Mouse (Mus musculus) inflammation-experienced regulatory T-cells, adult 6 months (primary cell): ENCODE results near the gene Ccl17. TPM values are rescaled to one million over a fixed set of nuclear protein-coding genes. Genes with fewer than 3 reads are reported as not detected.
"Not testable (repeated sequence)": the region's sequence is repeated elsewhere in the genome, so short reads cannot be mapped to it uniquely, and the experiment has no call there.

Experiments
- ATAC-seq: one replicate; pipeline ENCODE4 v1.8.0; 2017
- polyA plus RNA-seq, 3 experiments: library from polyadenylated mRNA; unstranded; fragments of 100-300 nt; shearing (Covaris generic); gene quantifications; one replicate each; pipeline ENCODE4 v1.2.1; 2017

Gene Ccl17
- polyA plus RNA-seq, 3 experiments from 2014 or later, result not detected

DNA sequence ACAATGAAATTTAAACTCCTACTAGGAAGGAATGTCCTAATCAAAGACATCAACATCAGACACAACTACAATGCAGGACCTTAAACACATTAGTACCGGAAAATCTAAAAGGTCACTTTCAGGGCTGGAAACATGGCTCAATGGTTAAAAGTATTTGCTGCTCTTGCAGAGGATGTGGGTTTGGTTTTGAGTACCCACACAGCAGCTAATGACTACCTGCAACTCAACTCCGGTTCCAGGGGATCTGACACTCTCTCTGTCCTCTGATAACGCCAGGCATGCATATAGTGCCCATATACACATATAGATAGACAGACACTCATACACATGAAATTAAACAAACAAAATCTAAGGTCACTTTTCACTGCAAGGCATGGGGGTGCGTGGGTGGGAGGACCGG, 16.0 kb downstream of the Ccl17 start:
- ATAC-seq, result peak; percentile 59

DNA sequence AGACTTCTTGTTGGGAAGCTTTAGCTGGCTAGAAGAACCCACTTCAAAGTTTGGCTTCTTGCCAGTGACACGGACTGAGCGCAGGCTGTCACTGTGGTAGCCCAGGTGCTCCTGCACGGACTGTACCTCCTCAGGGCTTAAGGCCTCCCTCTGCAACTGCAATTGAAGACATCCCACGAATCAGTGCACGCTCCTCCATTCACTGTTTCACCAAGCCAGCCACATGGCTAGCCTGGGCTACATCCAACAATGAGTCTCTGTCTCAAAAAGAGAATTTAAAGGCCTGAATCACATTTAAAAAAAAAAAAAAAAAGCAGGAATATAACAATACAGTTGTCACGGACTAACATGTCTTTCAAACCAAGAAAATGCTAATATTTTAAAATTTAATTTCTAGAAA, 18.0 kb downstream of the Ccl17 start:
- ATAC-seq, result no peak

GRCm38 (mm10) chr8:94833901-94834405, 23.7 kb downstream of the Ccl17 start:
- not testable (repeated sequence) for ATAC-seq

- ATAC-seq, result not testable (repeated sequence)
Measured at GRCm38 (mm10) chr8:94835751-94836150, 25.5 kb downstream of the Ccl17 start.

DNA sequence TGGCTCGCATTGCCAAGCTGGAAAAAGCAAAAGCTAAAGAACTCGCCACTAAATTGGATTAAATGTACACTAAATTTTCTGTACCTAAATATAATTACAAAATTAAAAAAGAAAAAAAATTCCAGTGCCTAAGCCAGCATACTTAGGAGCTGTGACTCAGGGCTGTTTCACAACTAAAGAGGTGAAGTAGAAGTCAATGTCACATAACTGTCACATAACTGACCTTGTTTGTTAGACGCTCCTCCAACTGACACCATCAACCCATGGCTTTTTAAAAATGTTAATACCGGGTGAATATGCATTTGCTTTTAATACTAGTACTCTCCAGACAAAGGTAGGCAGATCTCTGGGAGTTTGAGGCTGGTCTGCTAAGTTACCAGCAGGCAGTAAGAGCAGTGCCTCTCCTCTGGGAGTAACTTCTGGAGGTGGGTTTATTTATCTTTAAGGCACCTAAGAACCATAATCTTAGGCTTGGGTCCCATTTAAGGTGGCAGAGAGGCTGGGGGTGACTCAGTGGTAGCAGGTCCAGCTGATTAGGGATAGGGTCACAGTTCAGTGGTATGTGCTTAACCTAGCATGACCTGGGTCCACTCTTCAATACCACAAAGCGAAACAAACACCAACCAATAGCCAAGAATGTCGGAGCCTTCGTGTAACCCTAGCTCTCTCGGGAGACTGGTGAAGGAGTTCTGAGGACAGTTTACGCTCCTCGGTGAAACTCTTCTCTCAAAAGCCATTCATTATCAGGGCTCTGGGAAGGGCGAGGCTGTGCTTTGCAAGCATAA, 26.4 kb downstream of the Ccl17 start:
- ATAC-seq, result no peak

DNA sequence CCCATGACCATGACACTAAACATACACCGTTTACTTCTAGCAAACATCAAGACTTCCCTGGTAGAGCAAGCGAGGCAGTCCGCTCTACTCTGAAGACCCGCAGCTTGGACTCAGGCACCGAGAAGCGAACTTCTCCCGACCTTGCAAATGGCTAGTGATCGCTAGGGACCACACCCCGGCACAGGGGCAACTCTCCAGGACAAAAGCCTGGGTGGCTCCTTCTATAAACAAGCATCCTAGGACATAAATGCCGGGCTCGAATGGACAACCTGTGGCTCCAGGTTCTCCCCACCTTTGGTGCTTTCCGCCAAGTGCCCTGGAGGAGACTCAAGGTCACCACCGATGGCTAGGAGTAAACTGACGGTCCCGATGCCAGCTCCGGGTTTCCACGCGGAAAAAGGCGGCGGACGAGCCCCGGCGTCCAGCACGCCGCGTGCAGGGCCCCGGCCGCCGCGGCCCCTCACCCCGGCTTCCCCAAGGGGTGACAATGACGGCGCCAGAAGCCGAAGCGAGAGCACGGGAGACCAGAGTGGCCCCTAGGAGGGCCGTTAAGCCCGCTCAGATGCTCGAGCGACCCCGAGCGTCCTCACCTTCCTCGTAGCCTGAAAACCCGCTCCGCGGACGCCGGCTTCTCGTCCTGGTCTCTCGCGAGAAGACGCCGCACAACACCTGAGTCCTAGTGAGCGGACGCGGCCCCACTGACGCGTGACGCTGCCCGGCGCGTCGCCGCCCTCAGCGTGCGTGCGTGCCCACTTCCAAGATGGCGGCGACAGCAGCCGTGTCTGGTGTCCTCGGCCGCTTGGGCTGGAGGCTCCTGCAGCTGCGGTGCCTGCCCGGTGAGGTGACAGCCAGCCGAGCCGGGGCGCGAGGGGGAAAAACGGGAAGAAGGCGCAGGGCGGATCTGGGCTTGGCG, 27.7 kb downstream of the Ccl17 start, which contains the start of the genes Coq9 and Ciapin1:
Gene Coq9 (plus strand): TSS at position 660 of the 913 bp plus-strand sequence.
Gene Ciapin1 (minus strand): TSS at position 697 of the 913 bp plus-strand sequence.
- ATAC-seq, result peak; percentile 97

DNA sequence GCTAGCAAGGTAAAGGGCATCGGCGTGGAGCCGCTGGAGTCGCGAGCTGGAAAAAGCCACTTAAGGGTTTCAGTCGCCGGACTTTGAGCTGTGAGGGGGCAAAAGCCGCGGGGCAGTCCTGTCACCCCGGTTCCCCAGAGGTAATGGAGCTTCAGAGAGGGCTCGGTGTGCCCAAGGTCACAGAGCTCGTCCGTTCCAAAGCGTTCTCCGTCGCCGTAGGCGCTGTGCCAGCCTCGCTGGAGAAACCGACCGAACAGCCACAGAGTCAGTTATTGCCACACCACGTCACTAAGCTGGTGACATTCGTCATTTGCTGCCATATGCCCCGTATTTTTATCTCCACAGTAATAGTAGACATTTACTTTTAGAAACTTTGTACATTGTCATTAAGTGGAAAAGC, 28.3 kb downstream of the Ccl17 start:
- ATAC-seq, result peak; percentile 55

GRCm38 (mm10) chr8:94841183-94841582, 30.9 kb downstream of the Ccl17 start:
- ATAC-seq, result no peak

DNA sequence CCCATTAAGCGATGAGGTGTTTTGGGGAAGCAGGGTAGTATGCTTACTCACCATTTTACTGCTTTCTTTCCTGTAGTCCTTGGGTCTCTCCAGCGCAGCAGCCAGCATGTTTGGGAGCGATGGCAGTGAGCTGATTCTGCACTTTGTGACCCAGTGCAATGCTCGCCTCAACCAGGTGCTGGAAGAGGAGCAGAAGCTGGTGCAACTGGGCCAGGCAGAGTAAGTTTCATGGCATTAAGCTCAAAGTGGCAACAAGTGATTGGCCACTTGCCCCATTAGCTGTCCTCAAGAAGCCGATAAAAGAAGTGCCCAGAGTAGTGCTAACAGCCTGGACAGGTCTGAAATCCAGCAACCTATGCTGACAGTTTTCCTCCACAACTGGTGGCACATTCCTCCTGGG, 39.8 kb downstream of the Ccl17 start:
- ATAC-seq, result no peak

- not testable (repeated sequence) for ATAC-seq
Measured at GRCm38 (mm10) chr8:94854761-94855160, 44.5 kb downstream of the Ccl17 start.

DNA sequence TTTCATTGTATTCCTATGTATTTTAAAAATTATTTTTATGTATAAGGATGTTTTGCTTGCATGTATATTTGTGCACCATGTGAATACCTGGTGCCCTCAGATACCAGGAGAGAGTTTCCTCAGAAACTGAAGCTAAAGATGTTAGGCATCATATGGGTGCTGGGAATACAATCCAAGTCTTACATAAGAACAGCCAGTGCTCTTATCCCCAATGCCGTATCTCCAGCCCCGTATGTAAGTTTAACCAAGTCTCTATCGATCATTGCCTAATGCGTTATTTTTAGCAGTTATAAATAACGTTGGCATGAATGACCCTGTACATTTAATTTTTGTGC, 46.7 kb downstream of the Ccl17 start:
- peak; percentile 26 for ATAC-seq

DNA sequence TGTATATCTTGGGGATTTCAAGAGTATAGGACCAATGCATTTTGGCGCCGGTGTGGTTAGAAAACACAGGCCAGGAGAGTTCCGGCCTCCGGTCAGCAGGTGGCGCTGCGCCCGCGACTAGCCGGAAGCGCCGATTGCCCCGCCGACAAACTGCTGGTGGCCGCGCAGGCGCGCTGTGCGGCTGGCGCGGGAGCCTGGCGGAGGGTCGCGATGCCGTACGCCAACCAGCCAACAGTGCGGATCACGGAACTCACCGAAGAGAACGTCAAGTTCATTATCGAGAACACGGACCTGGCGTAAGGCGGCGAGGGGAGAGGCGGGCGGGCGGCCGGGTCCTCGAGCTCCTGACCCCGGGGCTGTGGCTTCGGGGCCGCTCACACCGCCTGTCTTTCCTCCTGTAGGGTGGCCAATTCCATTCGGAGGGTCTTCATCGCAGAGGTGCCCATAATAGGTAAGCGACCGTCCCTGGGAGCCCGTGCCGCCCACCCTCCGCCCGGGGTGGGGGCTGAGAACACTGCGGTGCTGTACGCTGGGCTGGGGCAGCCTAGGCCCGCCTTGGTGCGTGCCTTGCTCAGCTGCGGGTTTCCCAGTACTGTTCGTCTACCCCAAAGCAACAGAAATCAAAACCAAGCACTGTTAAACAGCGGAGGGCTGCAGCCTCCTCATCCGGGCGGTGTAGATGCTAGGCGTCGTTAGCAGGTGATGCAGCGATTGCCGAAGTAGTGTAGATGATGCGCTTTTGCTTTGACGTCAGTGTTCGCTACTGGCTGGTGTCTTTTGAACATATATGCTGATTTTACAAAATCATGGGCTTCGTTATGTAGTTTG, 47.3 kb downstream of the Ccl17 start, which contains the start of gene Polr2c:
Gene Polr2c (plus strand): TSS at position 105 of the 828 bp plus-strand sequence.
- ATAC-seq, result peak; percentile 86

- peak; percentile 49 for ATAC-seq
Measured at GRCm38 (mm10) chr8:94861352-94861910, 51.2 kb downstream of the Ccl17 start.

Other genes with a start within 250 kb of the Ccl17 start
- gene Rspry1, start 208.5 kb upstream of the Ccl17 start, polyA plus RNA-seq, result 10 to 100 TPM; 23.1 to 29.3 (median 24.0) TPM
- gene Fam192a, start 208.5 kb upstream of the Ccl17 start, polyA plus RNA-seq, result 10 to 100 TPM; 52.4 to 89.1 (median 66.9) TPM
- gene Arl2bp, start 143.9 kb upstream of the Ccl17 start, polyA plus RNA-seq, result 10 to 100 TPM; 24.0 to 32.2 (median 29.5) TPM
- gene Pllp, start 114.2 kb upstream of the Ccl17 start, polyA plus RNA-seq, result 1 to 10 TPM in 1 of 3 experiments, not detected in 2; 1.0 TPM
- not detected for gene Ccl22, start 64.9 kb upstream of the Ccl17 start, polyA plus RNA-seq
- gene Cx3cl1, start 38.4 kb upstream of the Ccl17 start, polyA plus RNA-seq, result under 1 TPM in 1 of 3 experiments, not detected in 2; 0.38 TPM
- 10 to 100 TPM; 35.5 to 40.6 (median 37.5) TPM for gene Coq9, start 27.9 kb downstream of the Ccl17 start, polyA plus RNA-seq
- gene Ciapin1, start 27.9 kb downstream of the Ccl17 start, polyA plus RNA-seq, result 100 to 1,000 TPM; 107 to 149 (median 110) TPM
- 100 to 1,000 TPM in 2 of 3 experiments, 10 to 100 TPM in 1; 85.4 to 108 (median 104) TPM for gene Polr2c, start 47.0 kb downstream of the Ccl17 start, polyA plus RNA-seq
- gene Dok4, start 65.9 kb downstream of the Ccl17 start, polyA plus RNA-seq, result under 1 TPM; 0.35 to 0.50 (median 0.50) TPM
- gene Ccdc102a, start 107.6 kb downstream of the Ccl17 start, polyA plus RNA-seq, result 1 to 10 TPM in 1 of 3 experiments, under 1 TPM in 2; 0.24 to 1.0 (median 0.25) TPM
- 1 to 10 TPM; 1.8 to 4.3 (median 4.1) TPM for gene Adgrg5, start 113.2 kb downstream of the Ccl17 start, polyA plus RNA-seq
- 1 to 10 TPM in 2 of 3 experiments, under 1 TPM in 1; 0.52 to 5.5 (median 4.5) TPM for gene Adgrg1, start 164.3 kb downstream of the Ccl17 start, polyA plus RNA-seq
- gene Adgrg3, start 207.2 kb downstream of the Ccl17 start, polyA plus RNA-seq, result under 1 TPM in 2 of 3 experiments, not detected in 1; 0.24 to 0.26 TPM
- gene Drc7, start 244.7 kb downstream of the Ccl17 start, polyA plus RNA-seq, result not detected